Mouse (Mus musculus) lung, adult 2 months (tissue): Measurements from ENCODE around the gene Rbfox3.

Source experiments
- CTCF ChIP-seq: fragments of 200-500 bp; IDR thresholded peaks from 2 replicates; pipeline ENCODE4 v1.5.1; 2011; ENCODE audit warnings: mild to moderate bottlenecking, low read length, control low read depth; ENCODE audit not compliant: insufficient read depth
- POLR2A ChIP-seq: fragments of 200-500 bp; IDR thresholded peaks from 2 replicates; pipeline ENCODE4 v1.6.1; 2011; ENCODE audit warnings: low read depth, mild to moderate bottlenecking, control low read depth, low read length, borderline replicate concordance; ENCODE audit errors: extremely low read depth

- no peak for TF ChIP-seq POLR2A
- no peak for TF ChIP-seq CTCF
Measured at GRCm38 (mm10) chr11:118473161-118473560, 438.2 kb downstream of the Rbfox3 start.
